Mouse (Mus musculus) myocyte (in vitro differentiated cells): ENCODE results near the gene Enpp1. TPM values are rescaled to one million over a fixed set of nuclear protein-coding genes. Genes with fewer than 3 reads are reported as not detected.

Experiments used
- H3K27me3 ChIP-seq: one replicate; pipeline ENCODE4 v1.6.1; 2011; ENCODE audit not compliant: control insufficient read depth, insufficient read depth, insufficient read length
- H3K36me3 ChIP-seq: one replicate; pipeline ENCODE4 v1.6.1; 2011; ENCODE audit not compliant: control insufficient read depth, insufficient read depth
- H3K4me2 ChIP-seq: one replicate; pipeline ENCODE4 v1.6.1; 2011; ENCODE audit warnings: low read depth, control low read depth
- H3K4me3 ChIP-seq: one replicate; pipeline ENCODE4 v1.5.1; 2011; ENCODE audit warnings: mild to moderate bottlenecking, control low read depth, moderate library complexity
- H3K79me2 ChIP-seq: one replicate; pipeline ENCODE4 v1.6.1; 2011; ENCODE audit not compliant: control insufficient read depth, insufficient read depth
- H3ac ChIP-seq: one replicate; pipeline ENCODE4 v1.6.1; 2011; ENCODE audit not compliant: control insufficient read depth, insufficient read length
- CEBPB ChIP-seq: IDR thresholded peaks from 2 replicates; pipeline ENCODE4 v1.6.1; 2011; ENCODE audit warnings: mild to moderate bottlenecking, moderate library complexity; ENCODE audit not compliant: poor library complexity, insufficient read depth, severe bottlenecking
- E2F4 ChIP-seq: IDR thresholded peaks from one replicate; pipeline ENCODE4 v1.6.1; 2011; ENCODE audit warnings: mild to moderate bottlenecking, control low read depth, moderate library complexity; ENCODE audit not compliant: insufficient read depth
- MAX ChIP-seq: IDR thresholded peaks from one replicate; pipeline ENCODE4 v1.6.1; 2011; ENCODE audit warnings: low read depth, mild to moderate bottlenecking, control low read depth
- MYOD1 ChIP-seq, 3 experiments: IDR thresholded peaks; one replicate each; pipeline ENCODE4 v1.6.1; 2011; ENCODE audit warnings: control low read depth in 2 of 3, low read depth in 2 of 3, mild to moderate bottlenecking in 2 of 3, moderate library complexity in 1 of 3; ENCODE audit not compliant: insufficient read length in 2 of 3, control insufficient read depth in 1 of 3
- MYOG ChIP-seq, 3 experiments: IDR thresholded peaks; one replicate each; pipeline ENCODE4 v1.6.1; 2011; ENCODE audit warnings: control low read depth in 2 of 3, low read depth in 2 of 3, mild to moderate bottlenecking in 2 of 3; ENCODE audit not compliant: insufficient read length in 2 of 3, control insufficient read depth in 1 of 3, insufficient read depth in 1 of 3
- POLR2A ChIP-seq: IDR thresholded peaks from one replicate; pipeline ENCODE4 v1.6.1; 2011; ENCODE audit warnings: low read depth, mild to moderate bottlenecking, control low read depth, moderate library complexity; ENCODE audit not compliant: insufficient read length
- POLR2AphosphoS2 ChIP-seq: IDR thresholded peaks from one replicate; pipeline ENCODE4 v1.6.1; 2011; ENCODE audit warnings: low read depth, control low read depth; ENCODE audit not compliant: insufficient read length
- REST ChIP-seq: IDR thresholded peaks from one replicate; pipeline ENCODE4 v1.6.1; 2011; ENCODE audit warnings: mild to moderate bottlenecking, control low read depth, moderate library complexity; ENCODE audit not compliant: insufficient read depth, insufficient read length
- SRF ChIP-seq: IDR thresholded peaks from one replicate; pipeline ENCODE4 v1.6.1; 2011; ENCODE audit warnings: low read depth; ENCODE audit not compliant: control insufficient read depth, insufficient read length
- TCF12 ChIP-seq: IDR thresholded peaks from one replicate; pipeline ENCODE4 v1.6.1; 2011; ENCODE audit warnings: mild to moderate bottlenecking, control low read depth; ENCODE audit not compliant: poor library complexity, insufficient read depth, severe bottlenecking
- TCF3 ChIP-seq: IDR thresholded peaks from one replicate; pipeline ENCODE4 v1.6.1; 2011; ENCODE audit warnings: low read depth, control low read depth; ENCODE audit not compliant: insufficient read length
- USF1 ChIP-seq: IDR thresholded peaks from one replicate; pipeline ENCODE4 v1.6.1; 2011; ENCODE audit warnings: low read depth, mild to moderate bottlenecking, control low read depth, moderate library complexity
- polyA plus RNA-seq: library from polyadenylated mRNA; unstranded; fragments of >200 nt; fragmentation: generic; extraction: Trizol; gene quantifications from one replicate; pipeline ENCODE4 v1.2.1, GENCODE M21; 2012; ENCODE audit warnings: missing spikeins

Enpp1 gene
- polyA plus RNA-seq, 1 experiment = 2.6 TPM

GRCm38 (mm10) chr10:24635331-24635815, 76.6 kb downstream of the Enpp1 start:
- H3K4me3 ChIP-seq = no peak overlapping the region
- H3K4me2 ChIP-seq = no peak overlapping the region
- TF ChIP-seq CEBPB (no peak), E2F4 (no peak), TCF3 (no peak), USF1 (no peak)
- H3ac ChIP-seq = no peak overlapping the region
- H3K36me3 ChIP-seq = no peaks in the 10 kb centered on the region
- no peaks in the 10 kb centered on the region for H3K27me3 ChIP-seq
- no peaks in the 10 kb centered on the region for H3K79me2 ChIP-seq

- H3ac ChIP-seq = no peak overlapping the region
- no peaks in the 10 kb centered on the region for H3K79me2 ChIP-seq
- no peak overlapping the region for H3K4me3 ChIP-seq
- H3K4me2 ChIP-seq = no peak overlapping the region
- no peaks in the 10 kb centered on the region for H3K27me3 ChIP-seq
- H3K36me3 ChIP-seq = no peaks in the 10 kb centered on the region
- TF ChIP-seq E2F4 (no peak), TCF12 (peak; percentile 28), POLR2AphosphoS2 (no peak), SRF (no peak), TCF3 (peak; percentile 12), POLR2A (no peak), MAX (no peak), REST (no peak), MYOG (IDR thresholded peaks at IDR 0.05; ENCODE audit: control insufficient read depth in 1 of 3, insufficient read depth in 1 of 3, insufficient read length in 2 of 3, low read depth in 2 of 3) (peak in 2 of 3 experiments; percentile 57 to 77), USF1 (peak; percentile 36), CEBPB (no peak), MYOD1 (IDR thresholded peaks at IDR 0.05; ENCODE audit: control insufficient read depth in 1 of 3, insufficient read length in 2 of 3, low read depth in 2 of 3) (peak in 2 of 3 experiments; percentile 55 to 60)
Measured at GRCm38 (mm10) chr10:24634288-24634687, 77.7 kb downstream of the Enpp1 start.

- no peaks in the 10 kb centered on the region for H3K79me2 ChIP-seq
- no peak for TF ChIP-seq USF1
- no peak for TF ChIP-seq TCF3
- TF ChIP-seq MAX = no peak
- TF ChIP-seq MYOD1 (IDR thresholded peaks at IDR 0.05; ENCODE audit: control insufficient read depth in 1 of 3, insufficient read length in 2 of 3, low read depth in 2 of 3) = no peak
- TF ChIP-seq REST = no peak
- TF ChIP-seq POLR2A = no peak
- TF ChIP-seq SRF = no peak
- TF ChIP-seq CEBPB = no peak
- no peak for TF ChIP-seq E2F4
- TF ChIP-seq POLR2AphosphoS2 = no peak
- TF ChIP-seq TCF12 = no peak
- TF ChIP-seq MYOG (IDR thresholded peaks at IDR 0.05; ENCODE audit: control insufficient read depth in 1 of 3, insufficient read depth in 1 of 3, insufficient read length in 2 of 3, low read depth in 2 of 3) = no peak
- H3K27me3 ChIP-seq = no peaks in the 10 kb centered on the region
- H3K4me2 ChIP-seq = no peak overlapping the region
- H3ac ChIP-seq = no peak overlapping the region
- no peak overlapping the region for H3K4me3 ChIP-seq
- no peaks in the 10 kb centered on the region for H3K36me3 ChIP-seq
Measured at GRCm38 (mm10) chr10:24631122-24631521, 80.8 kb downstream of the Enpp1 start.

DNA sequence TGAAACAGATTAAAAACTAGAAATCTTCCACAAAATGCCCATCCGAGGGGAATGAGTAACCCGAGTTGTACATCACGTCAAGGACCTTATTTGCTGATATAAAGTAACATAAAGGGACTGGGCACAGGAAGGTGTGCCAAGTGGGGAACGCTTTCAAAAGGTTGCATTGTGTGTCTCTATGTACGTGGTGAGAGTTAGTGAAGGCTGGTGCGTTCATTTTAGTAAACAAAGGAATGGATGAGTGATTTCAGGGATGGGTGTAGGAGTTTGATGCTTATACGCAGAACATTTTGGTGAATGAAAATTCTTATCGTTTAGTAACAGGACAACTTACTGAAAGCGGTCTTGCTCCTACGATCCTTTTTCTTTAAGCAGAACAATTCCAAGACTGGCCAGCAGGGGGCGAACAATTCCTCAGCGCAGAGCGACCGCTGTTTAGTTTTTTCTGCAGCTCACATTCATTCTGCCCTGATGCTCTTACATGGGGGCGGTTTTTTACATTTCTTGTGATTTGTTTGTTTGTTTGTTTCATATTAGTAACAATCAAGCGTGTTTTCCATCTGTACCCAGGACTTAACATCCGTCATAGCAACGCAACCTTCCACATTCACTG, 81.4 kb downstream of the Enpp1 start:
- H3K4me3 ChIP-seq = no peak overlapping the region
- H3K27me3 ChIP-seq = no peaks in the 10 kb centered on the region
- no peaks in the 10 kb centered on the region for H3K79me2 ChIP-seq
- no peak overlapping the region for H3ac ChIP-seq
- TF ChIP-seq SRF (no peak), TCF3 (no peak), POLR2A (no peak), E2F4 (no peak), REST (no peak), MYOG (IDR thresholded peaks at IDR 0.05; ENCODE audit: control insufficient read depth in 1 of 3, insufficient read depth in 1 of 3, insufficient read length in 2 of 3, low read depth in 2 of 3) (no peak), TCF12 (no peak), POLR2AphosphoS2 (no peak), MAX (no peak), MYOD1 (IDR thresholded peaks at IDR 0.05; ENCODE audit: control insufficient read depth in 1 of 3, insufficient read length in 2 of 3, low read depth in 2 of 3) (no peak), CEBPB (no peak), USF1 (no peak)
- H3K36me3 ChIP-seq = no peaks in the 10 kb centered on the region
- peak overlapping the region; percentile 46 for H3K4me2 ChIP-seq
